Mouse (Mus musculus) heart, embryonic 14.5 days (tissue): ENCODE data around the gene Pdia6. TPM values are rescaled to one million over a fixed set of nuclear protein-coding genes. Genes with fewer than 3 reads are reported as not detected.

Experiments used
- polyA plus RNA-seq: library from polyadenylated mRNA; unstranded; fragments of >200 nt; fragmentation: Nextera tagmentation; extraction: Ambion mirVana; gene quantifications from 2 replicates; pipeline ENCODE4 v1.2.1, GENCODE M21; 2014

Pdia6 gene
- polyA plus RNA-seq, 1 experiment from 2014 or later: 321 TPM

Other genes starting within 250 kb of the Pdia6 start
- 0.07 and 0.35 TPM in 2 replicates for gene Kcnf1, start 89.7 kb upstream of the Pdia6 start, polyA plus RNA-seq
- 0.26 TPM in 1 of 2 replicates, not detected in the other for gene Atp6v1c2, start 62.8 kb downstream of the Pdia6 start, polyA plus RNA-seq
- 10.1 and 11.3 TPM in 2 replicates for gene Nol10, start 81.9 kb downstream of the Pdia6 start, polyA plus RNA-seq